Mouse (Mus musculus) kidney, adult 10 weeks (tissue): ENCODE data around the gene Adprhl1. TPM values are rescaled to one million over a fixed set of nuclear protein-coding genes. Genes with fewer than 3 reads are reported as not detected.

Experiments used
- polyA plus RNA-seq: library from polyadenylated mRNA; stranded (reverse); fragments of 350-450 nt; fragmentation: Illumina TruSeq; extraction: RNeasy Lipid Tissue Mini Kit (QIAGEN cat#74804); gene quantifications from one replicate; pipeline ENCODE4 v1.2.3, GENCODE M21; 2014; ENCODE audit warnings: low read depth, low replicate concordance

Gene Adprhl1
- polyA plus RNA-seq, result not detected

DNA sequence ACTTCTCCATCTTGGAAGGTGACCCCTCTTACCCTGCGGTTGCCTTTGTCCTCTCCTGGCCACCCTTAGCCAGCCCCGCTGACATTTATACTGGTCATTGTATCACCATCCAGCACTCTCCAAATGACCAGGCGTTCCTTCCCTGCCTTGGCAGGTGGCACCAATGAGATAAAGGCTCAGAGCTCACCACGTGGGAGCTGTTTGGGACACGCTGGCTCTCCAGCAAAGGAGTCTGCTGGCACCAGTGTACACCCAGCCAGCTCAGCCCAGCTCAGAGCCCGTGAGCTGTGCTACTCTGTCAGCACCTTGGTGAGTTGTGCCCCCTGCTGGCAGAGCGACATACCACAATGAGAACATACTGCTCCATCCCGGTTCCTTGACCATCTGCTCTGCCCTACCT lies at the start of gene Adprhl1:
Gene Adprhl1 (minus strand): TSS at position 144 of the 400 bp plus-strand sequence.

DNA sequence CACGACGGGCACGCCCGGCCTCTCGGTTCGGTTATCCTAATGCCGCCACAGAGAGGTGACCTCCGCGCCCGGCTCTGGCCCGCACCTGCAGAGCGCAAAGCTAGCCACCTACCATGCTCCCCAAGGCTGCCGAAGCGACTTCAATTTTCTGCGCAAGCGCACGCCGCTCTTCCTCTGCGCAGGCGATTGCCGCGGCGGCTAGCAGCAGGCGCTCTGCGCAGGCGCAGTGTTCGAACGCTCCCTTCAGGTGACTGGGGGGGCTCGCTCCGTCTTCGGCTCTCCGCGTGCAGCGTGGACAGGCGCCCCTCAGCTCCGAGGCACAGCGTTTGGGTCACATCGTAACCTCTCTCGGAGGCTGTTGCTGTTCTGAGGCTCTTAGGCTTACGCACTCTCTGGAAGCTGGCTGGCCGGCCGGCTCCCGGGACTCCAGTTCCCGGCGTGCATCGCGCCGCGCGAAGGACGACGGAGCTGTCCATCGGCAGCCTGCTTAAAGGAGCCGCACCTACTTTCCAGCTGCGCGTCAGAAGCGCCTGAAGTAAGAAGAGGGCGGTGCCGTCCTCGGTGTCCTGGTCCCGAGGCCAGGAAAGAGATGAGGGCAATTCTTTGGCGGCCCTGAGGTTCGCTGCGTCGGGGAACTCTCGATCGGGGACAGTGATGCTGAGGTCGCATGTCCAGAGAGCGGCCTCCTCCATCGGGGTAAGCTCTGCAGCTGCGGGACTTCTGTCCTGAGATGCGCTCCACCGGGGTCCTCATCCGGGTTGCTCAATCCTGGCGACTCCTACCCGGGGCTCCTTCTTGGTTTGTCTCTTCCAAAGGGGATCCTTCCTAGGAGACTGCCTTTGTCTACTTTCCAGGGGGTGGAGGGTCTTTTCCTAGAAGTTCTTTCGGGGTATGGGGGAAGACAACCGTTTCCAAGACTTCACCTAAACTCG lies 34.0 kb upstream of the Adprhl1 start, which contains the start of the genes Dcun1d2 and Tmco3:
Gene Dcun1d2 (minus strand): TSS at position 440 of the 932 bp plus-strand sequence.
Gene Tmco3 (plus strand): TSS at position 499 of the 932 bp plus-strand sequence.

DNA sequence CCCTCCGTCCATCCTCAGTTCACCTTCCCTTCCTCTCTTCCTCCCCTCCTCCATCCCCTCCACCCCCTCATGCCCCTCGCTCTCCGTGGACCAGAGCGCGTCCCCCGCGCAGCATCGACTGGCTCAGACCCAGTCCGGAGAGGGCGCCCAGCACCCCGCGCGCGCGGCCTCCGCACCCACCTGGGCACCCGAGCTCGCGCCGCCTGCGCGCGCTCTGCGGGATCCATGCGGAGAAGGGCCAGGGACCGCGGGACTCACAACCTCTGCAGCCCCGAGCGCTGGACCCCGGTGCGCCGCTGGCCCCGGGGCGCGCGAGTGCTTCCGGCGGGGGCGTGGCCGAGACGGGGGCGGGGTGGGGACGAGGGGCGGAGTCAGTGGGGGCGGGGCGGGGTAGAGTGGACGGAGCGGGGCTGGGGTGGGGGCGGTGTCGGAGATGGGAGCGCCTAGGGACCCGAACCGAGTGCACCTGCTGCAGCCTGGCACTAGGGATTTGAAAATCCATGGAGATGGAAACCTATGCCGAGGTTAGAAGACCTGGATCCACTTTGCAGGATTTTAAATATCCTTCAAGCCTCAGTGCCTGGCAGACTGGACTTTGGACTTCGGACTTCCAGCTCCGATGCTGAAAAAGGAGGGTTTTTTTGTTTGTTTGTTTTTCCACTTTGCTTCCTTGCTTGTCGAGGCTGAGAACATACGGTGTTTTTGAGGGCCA lies 53.5 kb downstream of the Adprhl1 start, which contains the start of gene Grtp1:
Gene Grtp1 (minus strand): TSS at position 320 of the 712 bp plus-strand sequence.

Other genes with a start within 250 kb of the Adprhl1 start
- not detected for gene F7, start 228.1 kb downstream of the Adprhl1 start, polyA plus RNA-seq
- not detected for gene F10, start 216.9 kb downstream of the Adprhl1 start, polyA plus RNA-seq
- gene Proz, start 193.2 kb downstream of the Adprhl1 start, polyA plus RNA-seq, result 1.9 TPM
- gene Pcid2, start 148.7 kb downstream of the Adprhl1 start, polyA plus RNA-seq, result 5.5 TPM
- gene Cul4a, start 148.5 kb downstream of the Adprhl1 start, polyA plus RNA-seq, result 78.7 TPM
- gene Lamp1, start 95.0 kb downstream of the Adprhl1 start, polyA plus RNA-seq, result 982 TPM
- gene Grtp1, start 53.5 kb downstream of the Adprhl1 start, polyA plus RNA-seq, result 31.4 TPM
- gene Dcun1d2, start 34.0 kb upstream of the Adprhl1 start, polyA plus RNA-seq, result 12.2 TPM
- 37.4 TPM for gene Tmco3, start 34.0 kb upstream of the Adprhl1 start, polyA plus RNA-seq
- gene Tfdp1, start 84.6 kb upstream of the Adprhl1 start, polyA plus RNA-seq, result 17.3 TPM
- gene Atp4b, start 142.7 kb upstream of the Adprhl1 start, polyA plus RNA-seq, result not detected
- not detected for gene Grk1, start 150.9 kb upstream of the Adprhl1 start, polyA plus RNA-seq
- gene Tmem255b, start 181.0 kb upstream of the Adprhl1 start, polyA plus RNA-seq, result not detected
- 22.8 TPM for gene Gas6, start 240.3 kb upstream of the Adprhl1 start, polyA plus RNA-seq